Mouse (Mus musculus) fat pad, adult 2 months (tissue): ENCODE results near the gene Mcur1.

Experiments
- DNase-seq: peaks from one replicate; pipeline ENCODE4 v3.0.0-alpha.2; 2011; ENCODE audit warnings: low read depth, low spot score; ENCODE audit errors: extremely low read depth

Mcur1 gene

GRCm38 (mm10) chr13:43530129-43530831, 29.7 kb downstream of the Mcur1 start:
- DNase-seq: no peak

- DNase-seq: no peak
Measured at GRCm38 (mm10) chr13:43526289-43526688, 33.7 kb downstream of the Mcur1 start.

GRCm38 (mm10) chr13:43525363-43526134, 34.4 kb downstream of the Mcur1 start:
- no peak for DNase-seq

- no peak for DNase-seq
Measured at GRCm38 (mm10) chr13:43524491-43525362, 35.3 kb downstream of the Mcur1 start.

GRCm38 (mm10) chr13:43523906-43524480, 36.0 kb downstream of the Mcur1 start:
- DNase-seq: no peak

- no peak for DNase-seq
Measured at GRCm38 (mm10) chr13:43521940-43522339, 38.1 kb downstream of the Mcur1 start.

GRCm38 (mm10) chr13:43519251-43519650, 40.7 kb downstream of the Mcur1 start:
- DNase-seq: no peak

GRCm38 (mm10) chr13:43517371-43517770, 42.6 kb downstream of the Mcur1 start:
- no peak for DNase-seq

- no peak for DNase-seq
Measured at GRCm38 (mm10) chr13:43516931-43517330, 43.1 kb downstream of the Mcur1 start.

GRCm38 (mm10) chr13:43516119-43516518, 43.9 kb downstream of the Mcur1 start:
- no peak for DNase-seq

- DNase-seq: no peak
Measured at GRCm38 (mm10) chr13:43514950-43515358, 45.0 kb downstream of the Mcur1 start.

GRCm38 (mm10) chr13:43512736-43513135, 47.3 kb downstream of the Mcur1 start:
- no peak for DNase-seq

GRCm38 (mm10) chr13:43505798-43506197, 54.2 kb downstream of the Mcur1 start:
- DNase-seq: no peak

GRCm38 (mm10) chr13:43503395-43503850, 56.6 kb downstream of the Mcur1 start:
- no peak for DNase-seq

- no peak for DNase-seq
Measured at GRCm38 (mm10) chr13:43501601-43502000, 58.4 kb downstream of the Mcur1 start.

- DNase-seq: no peak
Measured at GRCm38 (mm10) chr13:43500483-43500850, 59.5 kb downstream of the Mcur1 start.

GRCm38 (mm10) chr13:43499731-43500482, 60.1 kb downstream of the Mcur1 start:
- no peak for DNase-seq

GRCm38 (mm10) chr13:43498849-43499248, 61.1 kb downstream of the Mcur1 start:
- DNase-seq: no peak

- DNase-seq: no peak
Measured at GRCm38 (mm10) chr13:43497769-43498168, 62.2 kb downstream of the Mcur1 start.

- DNase-seq: no peak
Measured at GRCm38 (mm10) chr13:43496660-43497059, 63.3 kb downstream of the Mcur1 start.
